Mouse (Mus musculus): ENCODE results near the gene Adamtsl5.
A peak's percentile ranks its signal among the peaks of the same experiment; 100 is the strongest.

Adamtsl5 gene

GRCm38 (mm10) chr10:80317011-80317410 is 31.2 kb downstream of the Adamtsl5 start:
- DNase-seq (ENCODE audit: low spot score in 2 of 2), result no peak

DNA sequence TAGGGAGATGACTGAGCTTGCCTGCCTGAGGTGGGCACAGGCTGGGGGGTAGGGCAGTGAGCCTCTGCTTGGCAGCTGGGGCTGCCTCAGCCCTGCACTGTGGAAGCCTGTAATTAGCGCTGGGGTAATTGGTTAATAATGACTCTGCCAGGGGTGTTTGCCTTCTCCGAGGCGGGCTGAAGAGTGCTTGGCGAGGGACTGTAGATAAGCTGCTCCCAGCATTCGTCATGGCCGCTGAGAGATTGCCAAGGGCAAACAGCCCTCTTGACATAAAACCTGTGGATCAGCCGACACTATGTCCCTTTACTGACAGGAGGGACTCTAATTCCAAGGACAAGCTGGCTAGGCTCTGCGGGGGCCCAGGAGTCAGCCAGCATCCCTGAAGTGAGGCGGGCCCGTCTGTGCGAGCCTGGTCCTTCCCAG is 31.8 kb downstream of the Adamtsl5 start:
- DNase-seq (ENCODE audit: low spot score in 2 of 2), result no peak

- no peak for DNase-seq (ENCODE audit: low spot score in 2 of 2)
These were observed 32.9 kb downstream of the Adamtsl5 start for GRCm38 (mm10) chr10:80315315-80315714.

DNA sequence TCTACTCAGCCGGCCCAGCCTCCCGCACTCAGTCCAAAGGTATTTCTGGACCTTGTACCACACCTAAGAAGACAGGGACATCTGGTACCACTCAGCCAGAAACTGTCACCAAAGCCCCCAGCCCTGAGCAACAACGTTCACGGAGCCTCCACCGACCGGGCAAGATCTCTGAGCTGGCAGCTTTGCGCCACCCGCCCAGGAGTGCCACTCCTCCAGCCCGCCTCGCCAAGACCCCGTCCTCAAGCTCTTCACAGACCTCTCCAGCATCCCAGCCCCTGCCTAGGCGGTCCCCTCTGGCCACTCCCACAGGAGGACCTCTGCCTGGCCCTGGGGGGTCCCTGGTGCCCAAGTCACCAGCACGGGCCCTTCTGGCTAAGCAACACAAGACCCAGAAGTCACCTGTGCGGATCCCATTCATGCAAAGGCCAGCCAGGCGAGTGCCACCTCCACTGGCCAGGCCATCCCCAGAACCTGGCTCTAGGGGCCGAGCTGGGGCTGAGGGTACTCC is 33.7 kb downstream of the Adamtsl5 start:
- DNase-seq (ENCODE audit: low spot score in 2 of 2), result no peak

GRCm38 (mm10) chr10:80313627-80314201 is 34.5 kb downstream of the Adamtsl5 start:
- DNase-seq (ENCODE audit: low spot score in 2 of 2), result no peak

DNA sequence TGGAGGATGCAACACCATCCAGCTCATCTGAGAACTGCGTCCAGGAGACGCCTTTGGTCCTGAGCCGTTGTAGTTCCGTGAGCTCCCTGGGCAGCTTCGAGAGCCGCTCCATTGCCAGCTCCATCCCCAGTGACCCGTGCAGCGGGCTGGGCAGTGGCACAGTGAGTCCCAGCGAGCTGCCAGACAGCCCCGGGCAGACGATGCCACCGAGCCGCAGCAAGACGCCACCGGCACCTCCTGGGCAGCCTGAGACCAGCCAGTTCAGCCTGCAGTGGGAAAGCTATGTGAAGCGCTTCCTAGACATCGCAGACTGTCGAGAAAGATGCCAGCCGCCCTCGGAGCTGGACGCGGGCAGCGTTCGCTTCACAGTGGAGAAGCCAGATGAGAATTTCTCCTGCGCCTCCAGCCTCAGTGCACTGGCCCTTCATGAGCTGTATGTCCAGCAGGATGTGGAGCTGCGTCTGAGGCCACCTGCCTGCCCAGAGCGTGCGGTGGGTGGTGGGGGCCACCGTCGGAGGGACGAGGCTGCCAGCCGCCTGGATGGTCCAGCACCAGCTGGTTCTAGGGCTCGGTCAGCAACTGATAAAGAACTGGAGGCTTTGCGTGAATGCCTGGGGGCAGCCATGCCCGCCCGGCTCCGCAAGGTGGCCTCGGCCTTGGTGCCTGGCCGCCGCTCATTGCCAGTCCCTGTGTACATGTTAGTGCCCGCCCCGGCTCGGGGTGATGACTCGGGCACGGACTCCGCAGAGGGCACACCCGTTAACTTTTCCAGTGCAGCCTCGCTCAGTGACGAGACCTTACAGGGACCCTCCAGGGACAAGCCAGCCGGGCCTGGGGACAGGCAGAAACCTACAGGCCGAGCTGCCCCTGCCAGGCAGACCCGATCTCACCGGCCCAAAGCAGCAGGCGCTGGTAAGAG is 35.4 kb downstream of the Adamtsl5 start:
- DNase-seq (ENCODE audit: low spot score in 2 of 2), result no peak

GRCm38 (mm10) chr10:80311560-80311959 is 36.7 kb downstream of the Adamtsl5 start:
- DNase-seq (ENCODE audit: low spot score in 2 of 2), result no peak

DNA sequence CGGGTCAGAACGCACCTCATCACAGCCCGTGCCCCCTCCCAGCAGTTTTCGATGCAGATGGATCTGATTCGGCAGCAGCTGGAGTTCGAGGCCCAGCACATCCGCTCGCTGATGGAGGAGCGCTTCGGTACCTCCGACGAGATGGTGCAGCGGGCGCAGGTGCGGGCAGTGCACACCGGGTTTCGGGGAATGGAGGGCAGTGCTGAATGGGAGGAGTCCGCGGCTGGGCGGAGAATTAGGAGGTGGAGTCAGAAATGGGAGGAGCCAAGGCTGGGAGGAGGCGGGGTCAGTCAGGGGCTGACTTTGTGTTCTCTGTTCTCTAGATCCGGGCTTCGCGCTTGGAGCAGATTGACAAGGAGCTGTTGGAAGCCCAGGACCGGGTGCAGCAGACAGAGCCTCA is 43.4 kb downstream of the Adamtsl5 start:
- no peak for DNase-seq (ENCODE audit: low spot score in 2 of 2)

DNA sequence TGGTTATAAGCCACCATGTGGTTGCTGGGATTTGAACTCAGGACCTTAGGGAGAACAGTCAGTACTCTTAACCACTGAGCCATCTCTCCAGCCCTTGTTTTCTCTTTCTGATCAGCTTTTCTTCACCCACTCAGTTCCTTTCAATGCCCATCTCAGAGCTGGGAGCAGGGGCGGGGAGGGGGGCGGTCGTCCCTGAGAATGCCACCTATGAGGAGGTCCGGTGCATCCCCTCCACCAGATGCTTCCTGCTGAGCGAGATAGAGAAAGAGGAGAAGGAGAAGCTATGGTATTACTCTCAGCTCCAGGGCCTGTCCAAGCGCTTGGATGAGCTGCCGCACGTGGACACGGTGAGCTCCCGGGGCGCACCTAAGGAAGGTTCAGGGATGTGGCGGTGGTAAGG is 43.8 kb downstream of the Adamtsl5 start:
- DNase-seq (ENCODE audit: low spot score in 2 of 2), result no peak

- peak in 1 of 2 experiments; percentile 81 for DNase-seq (ENCODE audit: low spot score in 2 of 2)
These were observed 45.7 kb downstream of the Adamtsl5 start for GRCm38 (mm10) chr10:80302471-80302881.

DNA sequence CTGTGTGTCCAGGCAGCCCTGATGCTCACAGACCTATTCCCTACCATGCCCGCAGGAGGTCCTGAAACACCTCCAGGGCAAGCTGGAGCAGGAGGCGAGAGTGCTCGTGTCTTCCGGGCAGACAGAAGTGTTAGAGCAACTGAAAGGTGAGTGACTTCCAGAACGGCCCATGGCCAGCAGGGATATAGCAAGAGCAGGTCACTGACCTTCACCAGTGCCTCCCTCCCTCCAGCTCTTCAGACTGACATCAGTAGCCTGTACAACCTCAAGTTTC is 46.2 kb downstream of the Adamtsl5 start:
- DNase-seq (ENCODE audit: low spot score in 2 of 2), result no peak

DNA sequence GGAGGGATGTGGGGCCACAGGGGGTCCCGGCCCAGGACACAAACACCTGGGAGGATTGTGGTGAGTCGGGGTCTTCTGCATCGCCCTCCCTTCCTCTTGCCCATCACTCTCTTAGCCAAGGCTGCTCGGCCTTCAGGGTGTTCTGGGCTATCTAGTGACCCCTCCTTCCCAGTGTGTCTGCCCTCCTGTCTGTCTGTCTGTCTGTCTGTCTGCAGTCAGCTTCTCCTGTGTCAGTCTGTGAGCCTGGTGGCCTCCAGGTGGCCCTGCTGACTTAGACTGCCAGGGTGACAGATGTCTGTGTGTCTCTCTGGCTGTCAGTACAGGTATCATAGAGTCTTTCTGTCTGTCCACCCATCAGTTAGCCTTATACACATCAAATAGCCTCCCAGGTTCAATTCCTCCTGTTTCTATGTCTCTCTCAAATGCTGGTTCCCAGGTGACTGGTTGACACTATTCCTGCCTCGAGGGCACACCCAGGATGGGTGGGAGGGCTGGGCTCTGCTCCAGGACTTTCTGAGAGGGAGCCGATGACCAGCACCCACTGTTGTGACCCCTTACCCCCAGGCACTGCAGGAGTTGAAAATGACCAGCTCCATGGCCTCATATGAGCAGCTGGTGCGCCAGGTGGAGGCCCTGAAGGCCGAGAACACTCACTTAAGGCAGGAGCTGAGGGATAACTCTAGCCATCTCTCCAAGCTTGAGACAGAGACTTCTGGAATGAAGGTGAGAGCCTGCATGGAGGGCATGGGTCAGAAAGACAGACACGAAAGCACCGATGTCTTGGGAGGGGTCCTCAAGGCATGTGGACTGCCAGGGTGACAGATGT is 46.7 kb downstream of the Adamtsl5 start:
- no peak for DNase-seq (ENCODE audit: low spot score in 2 of 2)

- DNase-seq (ENCODE audit: low spot score in 2 of 2), result no peak
These were observed 47.5 kb downstream of the Adamtsl5 start for GRCm38 (mm10) chr10:80300672-80301181.

GRCm38 (mm10) chr10:80299824-80300223 is 48.4 kb downstream of the Adamtsl5 start:
- DNase-seq (ENCODE audit: low spot score in 2 of 2), result no peak

GRCm38 (mm10) chr10:80299301-80299700 is 48.9 kb downstream of the Adamtsl5 start:
- no peak for DNase-seq (ENCODE audit: low spot score in 2 of 2)

DNA sequence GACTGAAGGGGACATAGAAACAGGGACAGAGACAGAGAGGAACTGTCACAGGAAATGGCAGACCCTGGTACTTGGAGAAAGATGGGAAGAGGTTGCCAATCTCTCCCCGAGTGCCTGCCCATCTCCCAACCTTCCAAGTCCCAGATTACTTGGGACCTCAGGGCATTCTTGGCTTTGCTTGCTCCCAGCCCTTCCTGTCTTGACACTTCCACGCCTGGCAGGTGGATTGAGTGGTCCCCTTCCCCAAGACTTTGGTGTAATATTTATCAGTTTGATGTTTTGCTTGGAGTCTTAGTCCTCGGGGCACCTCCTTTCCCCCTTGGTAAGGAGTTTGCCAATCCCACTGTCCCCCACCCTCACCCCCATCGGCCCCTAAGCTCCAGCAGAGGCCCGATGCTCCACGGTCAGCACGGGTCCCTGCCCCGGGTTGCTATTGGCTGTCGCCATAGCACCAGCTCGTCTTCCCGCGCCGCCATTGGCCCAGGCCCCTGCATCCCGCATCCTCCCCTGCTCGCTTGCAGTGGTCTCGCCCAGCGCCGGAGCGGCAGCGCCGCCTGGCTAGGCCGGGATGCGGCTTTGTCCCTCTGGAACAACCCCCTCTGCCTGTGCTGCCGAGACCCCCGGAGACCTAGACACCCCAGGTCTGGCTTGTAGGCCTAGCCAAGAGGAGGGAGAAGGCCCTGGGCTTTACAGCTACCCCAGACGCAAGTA is 49.5 kb downstream of the Adamtsl5 start:
- peak; percentile 87 to 92 for DNase-seq (ENCODE audit: low spot score in 2 of 2)

DNA sequence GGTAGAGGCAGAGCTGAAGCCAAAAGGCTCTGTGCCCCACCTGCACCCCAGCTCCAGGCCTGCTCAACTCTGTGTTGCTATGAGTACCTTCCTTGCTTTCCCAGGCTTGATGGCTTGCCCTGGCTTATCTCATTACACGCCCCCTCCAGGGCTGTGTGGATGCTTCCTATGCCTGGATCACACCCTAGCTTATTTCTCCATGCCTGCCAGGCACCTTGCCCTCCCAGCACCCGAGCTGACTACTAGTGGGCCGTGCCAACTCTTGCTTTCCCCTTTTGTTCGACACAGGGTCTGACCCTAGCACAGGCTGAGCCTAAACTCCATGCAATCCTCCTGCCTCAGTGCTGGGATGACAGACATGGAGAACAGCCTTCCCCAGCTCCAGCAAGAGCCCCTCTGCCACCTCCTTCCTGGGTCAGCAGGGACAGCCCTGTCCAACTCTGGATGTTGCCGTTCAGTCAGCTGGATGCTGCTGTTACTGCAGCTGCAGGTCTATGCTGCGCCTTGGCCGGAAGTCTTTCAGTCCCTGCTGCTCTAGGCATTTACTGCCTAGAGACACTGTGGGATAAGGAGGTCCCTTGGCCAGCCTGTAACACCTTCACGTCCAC is 50.6 kb downstream of the Adamtsl5 start:
- no peak for DNase-seq (ENCODE audit: low spot score in 2 of 2)

DNA sequence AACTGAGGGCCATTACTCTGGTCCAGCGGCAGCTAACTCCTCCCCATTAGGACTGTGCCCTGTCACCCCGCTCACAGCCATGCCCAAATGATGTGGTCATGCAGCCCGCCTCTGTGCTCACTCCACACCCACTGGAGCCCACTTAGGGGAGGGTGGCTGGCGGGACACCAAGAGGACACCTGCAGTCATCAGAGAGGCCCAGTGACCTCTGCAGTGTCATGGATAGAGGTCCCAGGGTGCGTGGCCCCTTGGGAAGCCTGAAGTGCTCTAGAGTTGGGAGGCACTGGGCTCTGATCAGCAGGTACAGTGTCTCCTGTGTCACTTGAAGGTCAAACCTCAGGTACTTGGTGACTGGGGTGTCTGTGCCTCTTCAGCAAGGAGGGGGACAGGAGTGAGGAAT is 51.4 kb downstream of the Adamtsl5 start:
- DNase-seq (ENCODE audit: low spot score in 2 of 2), result no peak

- DNase-seq (ENCODE audit: low spot score in 2 of 2), result peak; percentile 70 to 71
These were observed 52.4 kb downstream of the Adamtsl5 start, which contains the start of gene Apc2 for GRCm38 (mm10) chr10:80295618-80296425. Gene Apc2 (plus strand): TSS chr10:80295977.

- no peak for DNase-seq (ENCODE audit: low spot score in 2 of 2)
These were observed 53.4 kb downstream of the Adamtsl5 start for GRCm38 (mm10) chr10:80294788-80295303.
